Mouse (Mus musculus): ENCODE data around the gene Calml3.
"Not testable (repeated sequence)": the region's sequence is repeated elsewhere in the genome, so short reads cannot be mapped to it uniquely, and the experiment has no call there.

The Calml3 gene

DNA sequence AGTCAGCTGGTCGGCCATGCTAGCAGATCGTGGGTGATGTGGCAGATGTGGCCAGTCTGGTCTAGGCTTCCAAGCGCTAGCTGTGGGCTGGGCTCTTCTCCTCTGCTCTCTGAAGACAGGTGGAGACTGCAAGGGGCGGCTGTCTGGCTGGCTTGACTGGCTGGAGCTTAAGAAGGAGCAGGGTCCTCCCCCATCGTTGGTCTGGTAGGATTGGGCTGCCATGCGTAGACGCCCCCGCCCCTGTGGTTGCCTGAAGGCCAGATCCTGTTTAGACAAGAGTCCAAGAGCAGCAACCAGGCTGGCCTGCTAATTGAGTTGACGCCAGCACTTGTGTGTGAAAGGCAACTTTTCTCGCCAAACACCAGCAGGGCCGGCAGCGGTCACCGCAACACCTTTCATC lies at the start of gene Calml3:
Gene Calml3 (minus strand): TSS at position 131 of the 400 bp plus-strand sequence.
- no peak for DNase-seq (ENCODE audit: low spot score in 2 of 2)

DNA sequence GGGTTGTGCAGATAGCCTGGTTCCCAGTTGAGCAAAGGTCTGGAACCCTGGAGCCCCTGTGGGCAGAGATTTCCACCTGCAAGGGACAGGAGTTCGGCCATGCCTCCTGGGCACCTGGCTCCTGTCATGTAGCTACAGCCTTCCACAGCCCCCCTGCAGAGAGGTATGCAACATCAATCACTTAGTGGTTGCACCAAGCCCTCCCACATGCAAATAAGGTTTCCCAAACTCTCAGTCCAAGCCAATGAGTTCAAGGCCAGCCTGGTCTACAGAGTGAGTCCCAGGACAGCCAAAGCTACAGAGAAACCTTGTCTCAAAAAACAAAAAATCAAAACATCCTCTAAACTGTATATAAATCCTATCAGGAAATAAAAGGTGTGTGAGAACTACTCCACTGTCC lies 46.2 kb upstream of the Calml3 start:
- no peak for DNase-seq (ENCODE audit: low spot score in 2 of 2)

DNA sequence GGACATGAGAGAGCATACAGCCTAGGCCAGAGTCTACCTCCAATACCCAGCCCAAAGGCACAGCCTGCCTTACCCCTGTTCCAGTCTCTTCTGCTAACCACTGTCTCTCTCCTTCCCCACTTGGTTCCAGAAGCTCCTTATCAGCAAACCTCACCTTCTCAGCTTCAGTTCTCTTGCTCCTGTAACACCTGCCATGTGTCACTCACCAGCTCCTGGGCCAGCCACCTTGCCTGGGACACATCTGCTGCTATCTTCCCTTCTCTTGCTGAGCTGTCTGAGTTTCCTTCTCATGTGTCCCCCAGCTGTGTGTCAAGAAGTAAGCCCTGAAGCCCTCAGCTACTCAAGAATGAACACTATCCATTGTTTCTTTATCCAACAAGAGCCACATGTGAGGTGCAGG lies 36.5 kb upstream of the Calml3 start:
- DNase-seq (ENCODE audit: low spot score in 2 of 2) = not testable (repeated sequence)

DNA sequence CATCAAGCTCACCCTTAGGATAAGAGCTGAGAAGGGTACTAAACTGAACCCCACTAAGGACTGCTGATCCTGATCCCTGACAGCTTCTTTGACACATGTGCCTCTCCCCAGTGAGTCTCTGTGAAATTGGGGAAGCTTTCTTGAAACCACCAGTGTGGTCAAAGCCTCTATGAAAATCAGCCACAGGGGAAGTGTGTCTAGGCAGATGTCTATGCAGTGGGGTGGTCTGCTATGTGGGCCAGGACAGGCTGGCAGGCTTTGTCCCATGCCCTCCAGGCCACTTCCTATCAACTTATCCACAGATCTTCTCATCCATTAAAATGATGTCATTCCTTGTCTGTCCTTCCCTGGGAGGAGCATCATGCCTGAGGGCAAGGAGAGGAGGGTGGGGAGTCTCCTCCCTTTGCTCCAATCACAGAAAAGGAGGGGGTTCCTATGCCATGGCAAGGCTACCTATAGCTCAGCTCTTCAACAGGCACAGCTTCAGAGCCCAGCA lies 33.2 kb upstream of the Calml3 start, which contains the start of gene Calm4:
Gene Calm4 (plus strand): TSS at position 446 of the 496 bp plus-strand sequence.
- not testable (repeated sequence) for DNase-seq (ENCODE audit: low spot score in 2 of 2)

DNA sequence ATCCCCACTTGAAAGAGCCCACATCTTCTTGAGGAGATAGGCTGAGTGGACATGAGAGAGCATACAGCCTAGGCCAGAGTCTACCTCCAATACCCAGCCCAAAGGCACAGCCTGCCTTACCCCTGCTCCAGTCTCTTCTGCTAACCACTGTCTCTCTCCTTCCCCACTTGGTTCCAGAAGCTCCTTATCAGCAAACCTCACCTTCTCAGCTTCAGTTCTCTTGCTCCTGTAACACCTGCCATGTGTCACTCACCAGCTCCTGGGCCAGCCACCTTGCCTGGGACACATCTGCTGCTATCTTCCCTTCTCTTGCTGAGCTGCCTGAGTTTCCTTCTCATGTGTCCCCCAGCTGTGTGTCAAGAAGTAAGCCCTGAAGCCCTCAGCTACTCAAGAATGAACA lies 29.5 kb upstream of the Calml3 start:
- DNase-seq (ENCODE audit: low spot score in 2 of 2) = not testable (repeated sequence)

DNA sequence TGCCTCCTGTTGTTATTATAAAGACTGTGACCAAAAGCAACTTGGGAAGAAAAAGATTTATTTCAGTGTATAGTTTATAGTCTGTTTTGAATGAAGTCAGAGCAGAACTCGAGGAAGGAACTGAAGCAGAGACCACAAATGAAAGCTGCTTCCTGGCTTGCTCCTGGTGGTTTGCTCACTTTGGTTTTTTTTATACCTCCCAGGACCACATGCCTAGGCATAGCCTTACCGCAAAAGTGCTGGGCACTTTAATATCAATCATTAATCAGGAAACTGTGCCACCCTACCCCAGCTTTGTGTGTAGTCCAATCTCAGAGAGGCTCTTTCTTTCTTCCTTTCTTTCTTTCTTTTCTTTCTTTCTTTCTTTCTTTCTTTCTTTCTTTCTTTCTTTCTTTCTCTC lies 28.3 kb upstream of the Calml3 start:
- DNase-seq (ENCODE audit: low spot score in 2 of 2) = no peak

DNA sequence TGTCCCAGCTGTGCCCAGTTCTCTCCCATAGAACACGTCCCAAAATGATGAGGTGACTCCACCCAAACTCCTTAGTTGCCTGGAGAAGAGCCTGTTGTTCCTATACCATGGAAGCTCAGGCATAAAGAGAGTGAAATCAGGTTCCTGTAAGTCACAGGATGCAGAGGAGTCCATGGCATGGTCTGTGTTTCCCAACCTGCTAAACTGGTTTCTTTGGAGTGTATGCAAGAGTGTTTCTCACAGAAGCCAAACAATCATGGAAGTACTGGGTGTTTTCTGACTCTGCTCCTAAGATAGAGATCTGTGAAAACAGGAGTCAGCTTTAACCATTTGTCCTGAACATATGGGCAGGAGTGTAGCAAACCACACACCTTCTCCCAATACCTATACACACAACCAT lies 27.9 kb upstream of the Calml3 start:
- peak in 1 of 2 experiments; percentile 10 for DNase-seq (ENCODE audit: low spot score in 2 of 2)

DNA sequence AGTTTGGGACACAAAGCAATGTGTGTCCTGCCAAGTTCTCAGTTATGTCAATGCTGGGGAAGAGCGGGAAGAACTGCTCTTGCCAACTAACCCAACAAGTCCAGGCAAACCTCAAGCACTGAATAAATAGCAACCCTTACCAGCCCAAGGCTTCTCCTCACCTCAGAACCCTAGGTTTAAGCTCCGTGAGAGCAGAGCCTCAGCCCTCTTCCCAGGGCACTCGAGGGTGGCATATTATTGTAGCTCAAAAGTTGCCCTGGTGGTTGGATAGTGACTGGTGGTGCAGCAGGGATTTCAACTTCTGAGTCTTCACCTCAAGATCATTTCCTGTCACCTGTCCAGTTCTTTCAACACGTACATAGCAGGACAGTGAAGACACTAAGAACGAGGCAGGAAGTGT lies 27.4 kb upstream of the Calml3 start:
- peak in 1 of 2 experiments; percentile 27 for DNase-seq (ENCODE audit: low spot score in 2 of 2)

DNA sequence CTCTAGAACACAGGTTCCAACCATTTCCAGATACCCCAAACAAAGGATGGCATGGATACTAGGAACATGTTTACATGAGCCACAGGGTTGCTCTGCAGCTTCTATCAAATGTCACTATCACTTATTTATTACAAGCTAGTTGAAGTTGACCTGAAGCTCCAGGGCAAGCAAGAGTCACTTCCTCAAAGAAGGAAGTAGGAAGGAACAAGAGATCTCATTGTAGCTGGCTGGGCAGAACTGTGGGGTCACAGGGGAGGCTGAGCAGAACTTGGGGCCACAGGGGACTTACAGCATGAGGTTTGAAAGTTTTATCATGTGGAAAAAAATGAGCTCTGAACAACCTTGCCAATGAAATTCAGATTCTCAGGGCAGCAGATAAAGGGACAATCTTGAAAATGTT lies 21.6 kb upstream of the Calml3 start:
- no peak for DNase-seq (ENCODE audit: low spot score in 2 of 2)

DNA sequence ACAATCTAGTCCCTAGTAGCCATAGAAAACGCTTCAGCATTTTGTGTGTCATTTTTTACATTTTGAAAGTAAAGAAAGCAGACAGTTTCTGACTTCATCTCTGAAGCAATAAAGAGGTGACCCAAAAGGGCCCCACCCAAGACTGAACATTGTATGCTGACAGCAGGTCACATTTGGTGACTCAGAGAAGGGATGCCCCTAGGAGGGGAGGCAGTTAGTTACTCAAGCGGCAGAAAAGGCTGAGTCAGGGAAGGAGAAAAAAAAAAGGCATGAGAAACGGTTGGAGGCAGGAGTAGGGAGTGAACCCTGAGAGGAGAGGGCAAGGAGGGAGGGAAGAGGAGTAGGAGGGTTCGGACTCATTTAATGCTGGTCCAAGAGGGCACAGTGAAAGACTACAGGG lies 18.0 kb upstream of the Calml3 start:
- no peak for DNase-seq (ENCODE audit: low spot score in 2 of 2)

DNA sequence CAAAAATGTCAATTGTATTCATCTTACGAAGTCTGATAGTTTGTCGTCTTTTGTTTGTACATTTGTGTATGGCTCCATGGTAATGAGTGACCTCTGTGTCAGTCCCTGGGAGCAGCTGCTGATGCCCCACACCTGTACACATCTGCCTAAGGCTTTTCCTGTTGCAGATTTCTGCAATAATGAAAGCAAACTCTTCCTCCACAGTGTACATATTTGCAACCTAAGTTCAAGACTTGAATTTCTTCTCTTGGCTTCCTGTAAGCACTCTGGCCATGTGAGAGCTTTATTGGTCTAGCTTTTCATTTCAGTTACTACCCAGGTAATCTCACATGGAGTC lies 14.6 kb upstream of the Calml3 start:
- no peak for DNase-seq (ENCODE audit: low spot score in 2 of 2)

DNA sequence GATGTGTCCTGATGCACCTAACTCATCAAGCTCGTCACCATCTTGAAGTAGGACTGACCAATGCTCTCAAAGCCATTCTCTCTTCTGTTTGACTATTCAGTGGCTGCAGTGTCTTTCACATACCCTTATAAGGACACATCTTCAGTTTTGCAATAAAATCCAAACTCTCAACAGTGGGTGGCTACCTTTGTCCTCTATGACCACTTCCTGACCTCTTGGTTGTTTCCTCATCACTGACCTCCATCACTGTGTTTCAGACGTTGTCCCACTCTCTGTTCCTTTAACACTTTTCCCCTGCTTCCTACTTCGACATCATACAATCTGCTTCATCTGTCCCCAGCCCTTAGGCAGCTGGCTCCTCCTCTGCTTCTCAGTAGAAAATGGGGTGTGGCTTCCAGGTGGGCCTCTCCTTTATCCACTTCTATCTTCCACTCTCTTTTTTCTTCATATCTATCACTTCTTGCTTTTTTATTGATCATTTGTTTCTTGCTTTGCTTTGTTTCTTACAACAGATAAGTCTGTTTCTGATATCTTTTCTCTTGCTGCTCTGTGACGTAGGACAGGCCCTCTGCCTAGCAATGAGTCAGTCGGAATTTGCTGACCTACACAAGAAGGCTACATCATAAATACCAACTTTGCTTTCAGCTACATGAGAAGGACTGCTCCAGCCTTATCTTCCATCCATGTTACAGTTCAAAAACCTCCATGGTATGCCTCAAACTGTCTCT lies 14.1 kb upstream of the Calml3 start:
- DNase-seq (ENCODE audit: low spot score in 2 of 2) = no peak

DNA sequence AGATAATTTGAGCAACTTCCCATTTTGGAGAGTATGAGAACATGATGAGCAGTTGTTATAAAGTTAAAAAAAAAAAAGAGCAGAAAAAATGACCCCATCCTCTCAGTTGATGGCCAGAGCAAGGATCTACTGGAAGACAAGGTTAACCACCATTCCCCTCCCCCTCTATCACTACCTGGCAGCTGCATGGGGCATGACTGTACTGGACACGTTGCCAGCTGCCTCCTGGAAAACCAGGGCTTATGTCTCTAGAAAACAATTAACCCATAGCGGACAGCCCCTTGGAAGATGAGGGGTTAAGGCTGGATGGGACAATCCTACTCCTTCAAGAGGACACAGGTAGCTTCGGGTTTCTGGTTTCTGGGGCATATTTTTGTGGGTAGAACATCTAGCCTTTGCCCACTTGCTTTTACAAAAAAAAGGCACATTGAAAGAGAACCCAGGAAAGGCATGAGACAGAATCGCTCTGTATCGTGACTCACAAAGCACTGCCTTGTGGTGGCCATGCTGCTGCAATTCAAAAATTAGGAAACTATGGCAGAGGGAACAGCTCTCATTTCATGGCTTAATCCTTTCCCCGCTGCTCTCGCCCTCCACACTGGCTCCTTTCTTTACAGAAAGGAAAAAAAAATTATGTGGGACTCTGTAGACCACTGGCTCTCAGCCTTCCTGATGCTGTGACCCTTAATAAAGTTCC lies 3.2 kb upstream of the Calml3 start:
- no peak for DNase-seq (ENCODE audit: low spot score in 2 of 2)

DNA sequence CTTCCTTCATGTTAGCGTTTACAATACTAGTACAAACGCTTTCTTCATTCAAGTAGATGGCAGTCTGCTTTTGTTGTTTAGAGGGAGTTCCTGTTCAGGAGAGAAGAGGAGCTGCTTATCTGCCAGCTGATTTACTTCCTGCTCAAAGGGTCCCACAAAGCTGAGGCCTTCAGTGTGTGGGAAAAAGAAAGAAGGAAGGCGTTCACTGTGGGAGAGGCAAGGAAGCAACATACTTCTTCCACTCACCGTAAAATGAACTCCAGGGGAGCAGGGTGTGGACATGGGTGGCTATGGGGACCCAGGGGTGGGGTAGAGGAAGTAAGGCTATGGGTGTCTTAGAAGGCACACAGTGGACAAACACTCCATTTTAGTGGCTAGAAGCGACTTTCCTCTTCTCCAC lies 1.5 kb upstream of the Calml3 start:
- no peak for DNase-seq (ENCODE audit: low spot score in 2 of 2)

DNA sequence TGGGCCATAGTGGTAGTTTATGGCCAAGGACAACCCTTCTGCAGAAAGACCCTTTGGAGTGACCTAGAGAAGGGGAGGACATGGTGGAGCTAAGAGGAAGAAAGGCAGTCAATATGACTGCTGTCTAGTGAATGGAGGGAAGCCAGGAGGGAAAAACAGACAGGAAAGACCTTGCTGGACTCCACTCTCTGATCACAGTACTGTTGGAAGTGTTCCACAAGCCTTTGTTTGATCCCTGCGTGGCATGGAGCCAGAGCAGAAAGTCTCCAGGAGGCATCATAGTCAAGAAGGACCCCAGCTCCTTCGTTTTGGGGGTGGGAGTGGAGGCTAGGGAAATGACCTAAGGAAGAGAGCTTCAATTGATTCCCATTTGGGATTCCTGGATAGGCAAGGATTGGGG lies 1.0 kb upstream of the Calml3 start:
- DNase-seq (ENCODE audit: low spot score in 2 of 2) = no peak

DNA sequence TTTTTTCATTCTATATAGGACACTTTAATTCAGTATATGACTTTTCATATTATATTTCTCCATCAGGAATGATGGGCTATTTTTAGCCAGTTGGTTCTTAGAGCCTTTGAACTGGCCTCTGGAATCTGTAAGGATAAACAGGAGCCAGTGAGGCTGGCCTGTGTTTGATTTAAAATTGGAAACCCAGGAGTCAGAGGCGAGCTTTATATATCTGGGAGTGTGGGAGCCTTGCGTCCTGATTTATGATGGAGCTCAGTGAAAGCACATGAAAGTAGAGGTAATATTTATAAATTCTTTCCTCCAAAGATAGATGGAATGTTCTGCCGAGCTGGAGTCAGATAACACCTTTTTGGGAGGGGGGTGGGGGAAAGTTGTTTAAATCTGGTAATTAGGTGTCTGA lies 4.7 kb downstream of the Calml3 start:
- DNase-seq (ENCODE audit: low spot score in 2 of 2) = no peak

DNA sequence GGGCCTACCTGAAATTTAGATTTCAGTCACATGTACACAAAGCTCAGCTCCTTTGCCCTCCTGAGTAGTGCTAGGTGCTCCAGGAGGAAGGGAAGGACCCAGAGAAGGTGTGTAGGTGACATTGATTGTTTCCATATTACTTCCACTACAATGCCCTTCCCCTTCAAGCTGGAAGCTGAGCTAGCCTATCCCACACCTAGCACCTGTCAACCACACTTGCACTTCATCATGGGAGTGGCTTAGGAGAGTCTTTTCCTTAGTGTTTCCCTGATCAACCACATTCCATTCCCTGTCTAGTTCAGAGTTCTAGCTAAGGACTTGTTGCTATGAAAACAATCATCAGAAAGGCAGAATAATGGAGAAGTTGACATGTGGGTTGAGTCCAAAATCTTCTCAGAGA lies 5.4 kb downstream of the Calml3 start:
- DNase-seq (ENCODE audit: low spot score in 2 of 2) = no peak

DNA sequence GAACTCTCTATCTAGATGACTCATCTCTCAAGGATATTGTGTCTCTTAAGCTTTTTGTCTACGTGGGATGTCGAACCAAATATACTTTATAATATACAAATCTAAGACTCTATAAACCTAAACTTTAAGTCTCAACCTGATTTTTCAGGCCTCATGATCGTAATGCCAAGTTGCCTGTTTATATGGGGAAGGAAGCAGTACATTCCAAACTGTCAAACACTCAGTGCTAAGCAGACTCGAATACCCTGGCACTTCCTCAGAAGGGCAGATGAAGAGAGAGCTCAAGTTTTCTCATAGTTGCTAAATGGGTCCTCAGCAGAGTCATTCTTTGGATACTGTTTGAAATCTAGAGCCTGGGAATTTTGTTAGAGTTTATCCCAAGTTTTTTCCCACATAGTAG lies 7.5 kb downstream of the Calml3 start:
- DNase-seq (ENCODE audit: low spot score in 2 of 2) = no peak

DNA sequence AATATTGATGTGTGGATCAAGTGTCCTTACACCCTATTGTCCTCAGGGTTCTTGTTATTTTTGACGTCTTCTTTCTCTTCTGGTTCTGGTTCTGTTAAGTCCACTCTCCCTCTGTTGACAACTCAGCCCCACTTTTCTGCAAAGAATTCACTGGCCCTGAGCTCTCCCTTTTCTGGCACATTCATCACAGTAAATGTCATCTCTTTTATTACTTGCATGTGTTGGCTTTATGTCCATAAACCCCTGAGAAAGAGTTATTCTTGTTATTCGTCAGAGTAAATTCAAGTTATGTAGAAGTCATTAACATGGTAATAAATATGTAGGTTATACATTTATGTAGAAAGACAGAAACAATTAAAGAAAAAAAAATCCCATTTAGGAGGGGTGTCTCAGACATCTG lies 14.6 kb downstream of the Calml3 start:
- DNase-seq (ENCODE audit: low spot score in 2 of 2) = no peak

DNA sequence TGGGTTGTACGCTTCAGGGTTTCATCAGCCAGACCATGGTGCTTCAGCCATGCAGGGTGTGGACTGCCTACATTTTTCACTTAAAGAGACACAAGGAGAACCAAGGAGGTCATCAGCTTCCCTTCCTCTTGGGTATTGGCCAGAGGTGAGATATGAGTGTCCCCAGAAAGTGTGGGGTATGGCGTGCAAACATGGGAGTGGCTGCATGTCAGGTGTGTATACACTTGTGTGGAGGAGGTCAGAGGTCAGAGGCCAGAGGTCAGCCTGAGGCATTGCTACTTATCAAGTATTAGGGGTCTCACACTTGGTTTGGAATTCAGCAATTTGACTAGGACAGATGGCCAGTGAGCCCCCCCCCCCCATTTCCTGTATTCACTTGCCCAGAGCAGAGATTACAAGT lies 15.5 kb downstream of the Calml3 start:
- no peak for DNase-seq (ENCODE audit: low spot score in 2 of 2)

DNA sequence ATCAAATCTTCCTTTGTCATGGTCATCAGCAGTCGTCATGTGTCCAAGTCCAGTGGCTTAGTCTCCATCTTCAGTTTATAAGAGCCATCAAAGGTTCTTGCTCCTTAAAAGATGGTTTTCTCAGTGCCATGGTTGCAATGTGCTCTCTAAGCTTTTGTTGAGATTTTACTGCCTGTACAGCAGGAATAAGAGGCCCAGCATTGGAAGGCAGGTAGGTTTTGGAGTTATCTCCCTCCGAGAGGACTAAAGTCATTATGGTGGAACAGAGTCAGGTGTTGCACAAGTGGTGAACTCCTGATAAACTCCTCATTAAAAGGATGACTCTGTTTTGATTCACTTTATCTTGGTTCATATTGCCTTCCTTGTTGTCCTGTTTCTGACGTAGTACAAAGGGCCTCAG lies 16.5 kb downstream of the Calml3 start:
- DNase-seq (ENCODE audit: low spot score in 2 of 2) = no peak

DNA sequence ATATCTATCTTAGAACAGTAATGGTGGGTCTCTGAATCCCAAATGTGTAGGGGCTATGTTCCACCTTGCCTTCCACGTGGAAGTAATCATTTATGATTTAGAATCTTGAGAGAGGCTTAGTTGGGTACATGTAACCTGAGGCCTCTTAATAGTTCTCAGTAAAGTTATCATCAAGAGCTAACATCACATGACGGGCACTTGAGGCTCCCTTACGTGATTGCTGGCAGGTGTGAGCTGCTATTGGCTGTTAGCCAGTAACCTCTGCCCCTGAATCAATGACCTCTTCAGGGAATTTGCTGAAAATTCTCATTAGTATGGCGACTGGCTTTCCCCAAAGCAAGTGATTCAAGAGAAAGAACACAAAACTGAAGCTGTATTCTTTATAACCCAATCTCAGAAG lies 17.0 kb downstream of the Calml3 start:
- no peak for DNase-seq (ENCODE audit: low spot score in 2 of 2)

DNA sequence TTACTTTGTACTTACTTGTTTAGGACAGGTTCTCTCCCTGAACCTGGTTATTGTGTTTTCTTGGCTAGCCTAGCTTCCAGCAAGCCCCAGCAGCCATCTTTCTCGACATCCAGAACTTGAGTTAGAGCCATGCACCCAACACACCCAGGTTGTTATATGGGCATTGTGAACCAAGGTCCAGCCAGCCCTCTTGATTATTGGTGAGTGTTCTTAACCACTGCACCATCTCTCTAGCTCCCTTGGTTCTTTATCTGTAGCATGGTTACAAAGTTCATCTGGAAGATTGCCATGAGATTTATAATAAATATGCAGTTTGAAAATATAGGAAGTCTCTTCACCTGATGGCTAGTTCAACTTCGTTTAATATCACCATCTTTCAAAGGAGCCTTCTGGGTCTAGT lies 20.5 kb downstream of the Calml3 start:
- no peak for DNase-seq (ENCODE audit: low spot score in 2 of 2)

Measured in urinary bladder, adult 18-20 months (tissue).